Mouse (Mus musculus): ENCODE measurements at regions not wholly inside any gene's neighbourhood (a gene's known extent, or its start where the extent isn't known, plus 50 kb on each side); places are given as distances from the start of the nearest gene placed in this dataset.

DNA sequence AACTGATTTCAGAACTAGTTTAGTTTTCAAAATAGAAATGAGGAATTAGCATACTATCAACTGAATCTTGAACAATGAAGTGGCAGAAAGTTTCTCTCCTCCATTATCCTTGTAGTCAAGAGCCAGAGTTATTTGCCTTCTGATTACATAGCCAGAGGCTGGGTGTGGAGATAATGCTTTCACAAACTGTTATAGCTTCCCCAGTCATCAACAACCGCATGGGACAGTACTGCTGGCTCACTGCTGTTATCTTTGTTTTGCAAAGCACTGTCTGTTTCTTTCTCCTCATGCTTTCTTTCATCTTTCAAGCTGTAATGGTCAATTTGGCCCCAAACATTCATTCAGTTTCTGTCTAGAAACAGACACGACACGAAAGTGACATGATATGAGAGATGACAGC lies 308.5 kb upstream of the Ccng1 start:
- TF ChIP-seq CTCF (IDR thresholded peaks at IDR 0.05; ENCODE audit: insufficient read depth, low read length) (no peak), POLR2A (IDR thresholded peaks at IDR 0.05; ENCODE audit: borderline replicate concordance, extremely low read depth, low read depth, low read length) (no peak)

All from lung, adult 2 months (tissue).